Mouse (Mus musculus) heart, postnatal 0 days (tissue): ENCODE measurements around the gene Gse1.

Experiments used
- CTCF ChIP-seq: IDR thresholded peaks from 2 replicates; pipeline ENCODE4 v1.5.1; 2016; ENCODE audit warnings: antibody characterized with exemption, control low read depth, low read depth
- EP300 ChIP-seq: IDR thresholded peaks from 2 replicates; pipeline ENCODE4 v1.6.1; 2016; ENCODE audit warnings: antibody characterized with exemption, low read depth

- TF ChIP-seq CTCF (no peak), EP300 (no peak)
Measured at GRCm38 (mm10) chr8:120264944-120265453, 36.7 kb downstream of the Gse1 start.
